Mouse (Mus musculus) kidney, embryonic 14.5 days (tissue): ENCODE measurements at regions not wholly inside any gene's neighbourhood (a gene's known extent, or its start where the extent isn't known, plus 50 kb on each side); places are given as distances from the start of the nearest gene placed in this dataset.

ENCODE experiments used
- ATAC-seq: fragments of 200-750 bp; cut with Nextera tagmentation; 2 replicates; pipeline ENCODE4 v1.8.0; 2017; ENCODE audit warnings: moderate number of reproducible peaks, mild to moderate bottlenecking, moderate TSS enrichment, moderate library complexity; ENCODE audit not compliant: low FRiP score, low TSS enrichment
- H3K27ac ChIP-seq: fragments of 300-500 bp; sonication (generic); 2 replicates; pipeline ENCODE4 v1.5.1; 2014; ENCODE audit warnings: low read depth, mild to moderate bottlenecking, low read length, moderate library complexity, mixed read lengths
- H3K27me3 ChIP-seq: fragments of 300-500 bp; sonication (generic); 2 replicates; pipeline ENCODE4 v1.6.1; 2014; ENCODE audit warnings: mild to moderate bottlenecking, low read length; ENCODE audit not compliant: control insufficient read depth, insufficient read depth
- H3K36me3 ChIP-seq: fragments of 300-500 bp; sonication (generic); 2 replicates; pipeline ENCODE4 v1.6.1; 2014; ENCODE audit warnings: low read length, mixed read lengths; ENCODE audit not compliant: control insufficient read depth, insufficient read depth
- H3K4me1 ChIP-seq: fragments of 300-500 bp; sonication (generic); 2 replicates; pipeline ENCODE4 v1.6.1; 2014; ENCODE audit warnings: low read length, mixed read lengths; ENCODE audit not compliant: control insufficient read depth, insufficient read depth
- H3K4me2 ChIP-seq: fragments of 300-500 bp; sonication (generic); replicated peaks from 2 replicates; pipeline ENCODE4 v1.6.1; 2014; ENCODE audit warnings: low read depth, mild to moderate bottlenecking, low read length
- H3K4me3 ChIP-seq: fragments of 300-500 bp; sonication (generic); 2 replicates; pipeline ENCODE4 v1.5.1; 2014; ENCODE audit warnings: mild to moderate bottlenecking, low read length
- H3K9ac ChIP-seq: fragments of 300-500 bp; sonication (generic); 2 replicates; pipeline ENCODE4 v1.6.1; 2014; ENCODE audit warnings: low read depth, mild to moderate bottlenecking, low read length, moderate library complexity
- H3K9me3 ChIP-seq: fragments of 300-500 bp; sonication (generic); 2 replicates; pipeline ENCODE4 v1.6.1; 2016; ENCODE audit warnings: low read length; ENCODE audit not compliant: control insufficient read depth
- WGBS: fragments of 180-500 bp; shearing (Covaris S2); extraction: QIAGEN DNeasy Blood & Tissue Kit; methylation state at CpG from one replicate; pipeline ENCODE4 v1.1.7; 2014; 5-methylcytosine and 5-hydroxymethylcytosine counted together

DNA sequence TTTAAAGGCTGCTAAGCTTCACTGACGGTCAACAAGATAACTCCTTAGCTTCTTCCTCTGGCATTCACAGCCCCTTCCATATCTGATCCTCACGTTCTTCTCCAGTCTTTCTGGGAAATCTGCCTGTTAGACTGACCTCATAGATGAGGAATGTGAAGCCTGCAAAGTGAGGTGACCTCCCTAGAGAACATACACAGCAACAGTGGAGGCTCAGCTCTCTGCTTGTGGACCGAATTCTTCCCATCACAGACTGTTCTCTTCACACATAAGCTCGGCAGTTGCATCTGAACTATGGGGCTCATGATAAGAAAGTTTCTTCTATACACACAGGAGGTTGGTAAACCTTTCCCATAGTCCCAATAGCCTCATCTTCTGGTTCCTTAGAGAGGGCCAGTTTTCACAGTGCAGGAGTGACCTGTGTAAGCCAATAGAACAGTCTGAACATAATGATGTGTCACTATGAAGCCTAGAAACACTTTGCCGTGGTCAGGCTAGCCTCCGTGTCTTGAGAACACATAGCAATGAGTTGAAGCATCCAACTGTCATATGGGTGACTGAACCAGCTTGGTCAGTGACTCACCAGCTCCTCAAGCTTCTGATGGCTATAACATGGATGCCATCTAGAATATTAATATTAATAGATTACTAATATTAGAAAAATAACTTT, 434.1 kb upstream of the Gm26657 start:
- no peak for ATAC-seq
- no peaks in the 10 kb centered on the region for H3K9me3 ChIP-seq
- no peaks in the 10 kb centered on the region for H3K27me3 ChIP-seq
- no peak overlapping the region for H3K9ac ChIP-seq
- H3K4me3 ChIP-seq: no peak overlapping the region
- H3K27ac ChIP-seq: no peak overlapping the region
- no peak overlapping the region for H3K4me2 ChIP-seq
- 73% methylated on average over 6 of the region's 6 CpGs for whole genome bisulfite sequencing
- H3K4me1 ChIP-seq: no peaks in the 10 kb centered on the region
- H3K36me3 ChIP-seq: no peaks in the 10 kb centered on the region

DNA sequence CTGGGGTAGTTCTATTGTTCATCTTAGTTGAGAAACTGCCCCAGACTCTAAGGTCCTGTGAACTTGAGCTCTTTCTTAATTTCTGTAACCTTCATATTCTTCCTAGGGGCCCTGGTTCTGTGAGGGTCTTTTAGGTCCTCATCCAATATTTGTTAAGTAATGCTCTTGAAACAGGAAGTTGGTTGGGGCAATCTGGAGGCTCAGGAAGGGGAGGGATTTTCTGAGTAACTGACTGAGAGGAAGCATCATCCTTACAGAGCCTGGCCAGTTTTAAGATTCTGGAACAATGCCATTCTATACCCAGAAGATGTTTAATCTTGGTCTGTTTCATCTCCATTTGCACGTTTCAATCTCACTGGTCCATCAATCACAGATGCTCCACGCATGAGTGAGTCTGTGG, 435.6 kb upstream of the Gm26657 start:
- Histone ChIP-seq H3K36me3 (no peaks in the 10 kb centered on the region), H3K4me1 (no peaks in the 10 kb centered on the region), H3K4me2 (no peak overlapping the region), H3K4me3 (no peak overlapping the region), H3K9ac (no peak overlapping the region), H3K9me3 (no peaks in the 10 kb centered on the region), H3K27me3 (no peaks in the 10 kb centered on the region), H3K27ac (no peak overlapping the region)
- WGBS: 39% methylated on average over 2 of the region's 2 CpGs
- no peak for ATAC-seq

DNA sequence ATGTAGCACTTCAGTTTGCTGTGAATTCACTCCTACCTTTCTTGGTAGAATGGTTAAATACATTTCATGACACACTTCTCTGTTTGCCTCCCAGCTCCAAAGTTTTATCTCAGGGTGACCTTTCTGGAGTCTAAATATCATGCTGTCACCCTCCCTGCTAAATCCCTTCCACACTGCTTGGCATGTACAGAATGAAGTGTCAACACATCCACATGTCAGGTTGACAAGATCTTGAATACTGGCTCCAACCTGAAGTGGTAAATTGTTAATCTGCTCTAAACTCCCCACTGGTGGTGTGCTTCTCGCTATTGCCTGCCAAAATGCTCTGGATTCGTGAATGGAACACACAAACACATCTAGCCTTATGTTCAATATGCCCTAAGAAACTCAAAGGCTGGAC, 451.9 kb upstream of the Gm26657 start:
- Histone ChIP-seq H3K4me3 (no peak overlapping the region), H3K9ac (no peak overlapping the region)
- 76% methylated on average over 2 of the region's 2 CpGs for WGBS

DNA sequence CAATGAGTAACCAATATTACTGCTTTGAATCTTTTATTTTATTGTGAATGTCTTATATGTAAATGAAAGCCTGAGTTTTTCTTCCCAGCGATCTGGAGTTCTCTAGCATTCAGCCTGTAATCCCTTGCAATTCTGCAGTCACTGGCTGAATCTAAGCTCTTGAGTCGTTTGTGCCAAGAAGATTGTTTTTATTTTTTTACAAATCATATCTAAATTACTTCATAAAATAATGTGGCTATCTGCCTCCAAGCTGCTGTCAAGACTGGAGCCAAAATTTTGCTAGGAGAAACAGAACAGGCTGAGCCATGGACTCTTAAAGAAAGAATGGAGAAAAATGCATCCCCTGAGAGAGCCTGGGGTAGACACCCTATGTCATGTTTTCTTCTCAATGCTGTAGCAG, 455.4 kb upstream of the Gm26657 start:
- no peak for ATAC-seq
- WGBS: 78% methylated on average over 2 of the region's 2 CpGs

More for the DNA sequence above, 451.9 kb upstream of the Gm26657 start:
- Histone ChIP-seq H3K27me3 (no peaks in the 10 kb centered on the region), H3K4me2 (no peak overlapping the region), H3K27ac (no peak overlapping the region), H3K9me3 (no peaks in the 10 kb centered on the region), H3K36me3 (no peaks in the 10 kb centered on the region), H3K4me1 (no peaks in the 10 kb centered on the region)
- ATAC-seq: no peak

GRCm38 (mm10) chr4:56275836-56276235, 464.0 kb upstream of the Gm26657 start:
- H3K9ac ChIP-seq: no peak overlapping the region
- no peaks in the 10 kb centered on the region for H3K9me3 ChIP-seq
- WGBS: 81% methylated on average over 3 of the region's 3 CpGs
- no peak overlapping the region for H3K4me2 ChIP-seq
- no peaks in the 10 kb centered on the region for H3K36me3 ChIP-seq
- H3K4me3 ChIP-seq: no peak overlapping the region
- no peak for ATAC-seq
- H3K27me3 ChIP-seq: no peaks in the 10 kb centered on the region
- no peaks in the 10 kb centered on the region for H3K4me1 ChIP-seq
- H3K27ac ChIP-seq: no peak overlapping the region

More for the DNA sequence above, 455.4 kb upstream of the Gm26657 start:
- no peaks in the 10 kb centered on the region for H3K27me3 ChIP-seq
- H3K27ac ChIP-seq: no peak overlapping the region
- H3K36me3 ChIP-seq: no peaks in the 10 kb centered on the region
- H3K4me2 ChIP-seq: no peak overlapping the region
- H3K4me3 ChIP-seq: no peak overlapping the region
- no peaks in the 10 kb centered on the region for H3K4me1 ChIP-seq
- H3K9ac ChIP-seq: no peak overlapping the region
- no peaks in the 10 kb centered on the region for H3K9me3 ChIP-seq

GRCm38 (mm10) chr4:56271390-56271789, 468.5 kb upstream of the Gm26657 start:
- H3K27ac ChIP-seq: no peak overlapping the region
- 82% methylated on average over 4 of the region's 4 CpGs for WGBS
- no peaks in the 10 kb centered on the region for H3K27me3 ChIP-seq
- H3K9ac ChIP-seq: no peak overlapping the region
- ATAC-seq: no peak
- H3K9me3 ChIP-seq: no peaks in the 10 kb centered on the region
- no peak overlapping the region for H3K4me2 ChIP-seq
- H3K4me3 ChIP-seq: no peak overlapping the region
- no peaks in the 10 kb centered on the region for H3K36me3 ChIP-seq
- H3K4me1 ChIP-seq: no peaks in the 10 kb centered on the region

- Histone ChIP-seq H3K4me2 (no peak overlapping the region), H3K4me1 (no peaks in the 10 kb centered on the region), H3K4me3 (no peak overlapping the region), H3K27me3 (no peaks in the 10 kb centered on the region), H3K9ac (no peak overlapping the region), H3K36me3 (no peaks in the 10 kb centered on the region), H3K9me3 (no peaks in the 10 kb centered on the region), H3K27ac (no peak overlapping the region)
- WGBS: 56% methylated on average over 4 of the region's 4 CpGs
- ATAC-seq: no peak
Observed at GRCm38 (mm10) chr4:56264626-56265025, 475.2 kb upstream of the Gm26657 start.

DNA sequence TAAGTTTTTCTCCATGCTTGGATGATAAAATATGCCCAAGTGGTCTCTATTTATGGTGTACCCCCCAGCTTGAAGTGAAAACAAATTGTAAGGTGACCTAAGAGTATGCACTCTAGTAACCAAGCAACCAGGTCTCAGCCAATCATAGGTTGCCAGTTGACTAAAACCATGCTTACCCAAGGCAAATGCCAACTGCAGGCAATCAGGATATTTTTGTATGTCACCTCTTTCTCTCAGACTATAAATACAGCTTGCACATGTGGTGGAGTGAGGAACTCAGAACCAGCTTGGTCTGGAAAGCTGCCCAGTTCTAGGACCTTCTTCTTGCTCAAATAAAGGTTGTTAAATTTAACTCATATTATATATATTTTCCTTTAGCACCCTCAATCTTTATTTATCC, 476.0 kb upstream of the Gm26657 start:
- Histone ChIP-seq H3K4me3 (no peak overlapping the region), H3K9ac (no peak overlapping the region), H3K27me3 (no peaks in the 10 kb centered on the region), H3K36me3 (no peaks in the 10 kb centered on the region), H3K4me2 (no peak overlapping the region), H3K4me1 (no peaks in the 10 kb centered on the region), H3K9me3 (no peaks in the 10 kb centered on the region), H3K27ac (no peak overlapping the region)
- no peak for ATAC-seq

- Histone ChIP-seq H3K36me3 (no peaks in the 10 kb centered on the region), H3K27ac (no peak overlapping the region), H3K9me3 (no peaks in the 10 kb centered on the region), H3K9ac (no peak overlapping the region), H3K4me1 (no peaks in the 10 kb centered on the region), H3K4me2 (no peak overlapping the region), H3K4me3 (no peak overlapping the region), H3K27me3 (no peaks in the 10 kb centered on the region)
- ATAC-seq: no peak
- WGBS: 63% methylated on average over 1 of the region's 1 CpGs
Observed at GRCm38 (mm10) chr4:56262589-56262988, 477.3 kb upstream of the Gm26657 start.
